Mouse (Mus musculus) G1E (cell line): ENCODE results near the gene Abcb7.

Source experiments
- CTCF ChIP-seq: IDR thresholded peaks from 2 replicates; pipeline ENCODE4 v1.5.1; 2012; ENCODE audit warnings: low read depth, low read length, inconsistent platforms, mixed read lengths
- POLR2AphosphoS5 ChIP-seq: IDR thresholded peaks from 2 replicates; pipeline ENCODE4 v1.6.1; 2012; ENCODE audit warnings: low read depth, low read length, inconsistent platforms; ENCODE audit not compliant: insufficient replicate concordance
- TAL1 ChIP-seq: conservative IDR thresholded peaks from 2 replicates; pipeline ENCODE4 v1.6.1; 2012; ENCODE audit warnings: low read depth, low read length, inconsistent platforms, mixed read lengths

DNA sequence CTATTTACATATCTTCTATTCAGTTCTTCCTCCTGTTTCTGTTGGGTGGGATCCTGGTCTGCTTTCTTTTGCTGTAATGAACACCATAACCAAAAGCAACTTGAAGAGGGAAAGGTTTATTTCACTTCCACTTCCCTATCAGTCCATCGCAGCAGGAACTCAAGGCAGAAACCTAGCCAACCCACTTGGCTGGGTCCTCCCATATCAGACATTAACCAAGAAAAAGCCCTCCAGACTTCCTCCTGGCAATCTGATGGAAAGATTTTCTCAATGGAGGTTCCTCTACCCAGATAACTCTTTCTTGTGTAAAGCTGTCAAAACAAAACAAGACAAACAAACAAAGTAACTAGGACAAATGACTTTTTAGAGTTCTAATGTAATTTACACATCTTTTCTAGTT lies 151.2 kb downstream of the Abcb7 start:
- no peak for TF ChIP-seq CTCF
- no peak for TF ChIP-seq TAL1
- no peak for TF ChIP-seq POLR2AphosphoS5
